Mouse (Mus musculus): ENCODE data around the gene Macrod1.

Macrod1 gene

DNA sequence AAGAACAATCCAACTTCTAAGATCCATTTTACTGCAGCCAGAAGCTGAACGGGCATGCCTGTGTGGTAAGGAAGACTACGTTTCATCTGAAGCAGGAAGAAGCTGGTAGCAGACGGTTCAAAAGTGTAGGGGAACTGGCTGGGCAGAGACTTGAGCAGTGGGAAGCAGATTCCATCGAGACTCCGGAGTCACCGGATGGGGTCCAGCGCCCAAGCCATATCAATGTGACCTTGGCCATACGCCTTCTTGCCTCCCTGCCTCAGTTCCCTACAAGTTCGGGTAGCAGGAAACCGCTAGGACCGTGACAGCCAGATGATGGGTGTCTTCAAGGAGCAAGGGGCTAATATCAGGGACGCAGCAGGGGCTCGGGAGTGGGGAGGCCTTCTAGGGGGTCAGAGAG, 183.7 kb downstream of the Macrod1 start:
- DNase-seq (ENCODE audit: low spot score): no peak

DNA sequence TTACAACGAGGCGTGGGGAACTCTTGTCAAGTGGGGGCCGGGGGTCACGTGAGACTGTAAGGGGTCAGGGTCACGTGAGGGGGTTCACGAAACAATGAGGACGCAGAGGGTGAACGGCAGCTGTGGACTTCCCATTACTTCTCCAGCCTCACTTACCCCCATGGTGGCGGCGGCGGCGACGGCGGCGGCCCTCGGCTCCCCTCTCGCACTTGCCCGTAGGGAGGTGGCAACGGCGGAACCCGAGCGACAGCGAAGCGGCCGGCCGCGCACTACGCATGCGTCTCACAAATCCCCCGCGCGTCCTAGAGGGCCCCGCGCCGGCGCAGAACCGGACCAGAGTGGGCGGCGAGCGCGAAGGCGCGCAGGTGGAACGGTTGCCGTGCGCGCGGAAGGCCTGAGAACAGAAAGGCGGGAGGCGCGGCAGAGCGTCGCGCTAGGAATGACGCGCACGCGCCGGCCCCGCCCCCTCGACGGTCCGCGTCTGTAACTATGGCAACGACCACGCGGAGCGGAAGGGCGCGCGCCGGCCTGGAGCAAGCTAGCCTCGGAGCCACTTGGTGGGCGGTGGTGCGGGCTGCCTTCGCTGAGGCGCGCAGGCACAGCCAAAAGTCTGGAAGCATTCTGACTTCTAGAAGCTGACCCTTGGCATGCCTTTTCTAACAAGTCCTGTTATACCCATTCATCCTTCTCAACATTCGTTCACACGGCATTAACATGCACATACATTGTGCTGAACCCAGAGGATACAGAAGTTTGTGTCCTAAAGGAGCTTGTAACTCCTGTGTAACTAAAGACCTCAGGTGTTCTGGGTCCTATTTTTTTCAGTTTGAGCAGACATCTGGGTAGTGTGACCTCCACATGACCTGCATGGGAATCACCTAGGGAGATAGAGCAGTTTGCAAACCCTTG, 184.4 kb downstream of the Macrod1 start, which contains the start of gene Naa40:
Gene Naa40, minus strand, starts transcription at position 402 of the 909 bp plus-strand sequence.
- peak; percentile 91 for DNase-seq (ENCODE audit: low spot score)

DNA sequence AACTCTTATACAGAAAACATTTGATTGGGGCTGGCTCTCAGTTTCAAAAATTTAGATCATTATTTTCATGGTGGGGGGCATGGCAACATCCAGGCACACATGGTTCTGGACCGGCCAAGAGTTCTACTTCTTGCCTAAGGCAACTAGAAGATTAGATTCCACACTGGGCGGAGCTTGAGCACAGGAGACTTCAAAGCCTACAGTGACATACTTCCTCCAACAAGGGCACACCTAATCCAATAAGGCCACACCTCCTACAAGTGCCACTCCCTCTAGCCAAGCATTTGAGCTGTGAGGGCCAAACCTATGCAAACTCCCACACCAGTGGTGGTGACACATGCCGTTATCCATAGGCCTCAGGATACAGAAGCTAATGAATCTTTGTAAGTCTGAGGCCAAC, 189.4 kb downstream of the Macrod1 start:
- no peak for DNase-seq (ENCODE audit: low spot score)

Measured in yolk sac, embryonic 10.5 days (tissue).